Mouse (Mus musculus) E14TG2a.4 (cell line): ENCODE results near the gene Inpp5b.

ENCODE experiments used
- H3K27me3 ChIP-seq: 2 replicates; pipeline ENCODE4 v1.6.1; 2014; ENCODE audit warnings: low read length, control low read depth; ENCODE audit not compliant: insufficient read depth
- H3K36me3 ChIP-seq: 2 replicates; pipeline ENCODE4 v1.6.1; 2014; ENCODE audit warnings: low read length, control low read depth; ENCODE audit not compliant: insufficient read depth
- H3K4me1 ChIP-seq: replicated peaks from 2 replicates; pipeline ENCODE4 v1.6.1; 2014; ENCODE audit warnings: low read depth, low read length, control low read depth
- H3K4me3 ChIP-seq: replicated peaks from 2 replicates; pipeline ENCODE4 v1.5.1; 2014; ENCODE audit warnings: mild to moderate bottlenecking, low read length
- H3K9me3 ChIP-seq: 2 replicates; pipeline ENCODE4 v1.6.1; 2014; ENCODE audit warnings: low read length, control low read depth
- CTCF ChIP-seq: conservative IDR thresholded peaks from 2 replicates; pipeline ENCODE4 v1.5.1; 2014; ENCODE audit warnings: low read length
- NANOG ChIP-seq: IDR thresholded peaks from 2 replicates; pipeline ENCODE4 v1.6.1; 2014; ENCODE audit warnings: borderline replicate concordance, low read length, mixed read lengths
- POU5F1 ChIP-seq: IDR thresholded peaks from 2 replicates; pipeline ENCODE4 v1.6.1; 2014; ENCODE audit warnings: low read length, borderline replicate concordance

Inpp5b gene

DNA sequence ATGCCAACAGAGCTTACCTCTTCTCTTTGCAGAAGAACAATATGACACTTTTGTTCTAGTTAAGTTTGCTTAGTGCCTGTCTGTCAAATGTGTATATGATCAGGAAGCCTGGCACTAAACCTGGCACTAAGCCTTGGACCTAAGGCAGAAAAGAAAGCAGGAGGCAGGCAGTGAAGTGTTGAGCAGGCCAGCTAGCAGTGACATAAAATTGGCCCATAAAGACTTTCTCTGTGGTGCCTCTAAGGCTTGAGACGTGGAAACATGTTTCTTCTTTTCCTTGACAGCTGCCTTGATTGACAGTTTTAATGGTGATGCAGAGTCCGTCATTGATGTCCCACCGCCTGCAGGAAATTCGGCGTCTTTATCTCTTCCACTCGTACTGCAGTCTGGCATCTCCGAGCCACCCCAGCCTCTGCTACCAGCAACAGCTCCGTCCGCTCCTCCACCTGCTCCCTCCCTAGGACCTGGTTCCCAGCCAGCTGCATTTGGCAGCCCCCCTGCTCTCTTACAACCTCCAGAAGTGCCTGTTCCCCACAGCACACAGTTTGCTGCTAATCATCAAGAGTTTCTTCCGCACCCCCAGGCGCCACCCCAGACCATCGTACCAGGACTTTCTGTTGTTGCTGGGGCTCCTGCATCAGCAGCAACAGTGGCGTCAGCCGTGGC, 96.5 kb downstream of the Inpp5b start:
- TF ChIP-seq NANOG (no peak), CTCF (no peak), POU5F1 (no peak)
- peaks cover 74% of the 10 kb centered on the region for H3K36me3 ChIP-seq
- no peaks in the 10 kb centered on the region for H3K9me3 ChIP-seq
- H3K4me1 ChIP-seq: peaks cover 23% of the 10 kb centered on the region
- H3K27me3 ChIP-seq: no peaks in the 10 kb centered on the region
- H3K4me3 ChIP-seq: no peak overlapping the region

DNA sequence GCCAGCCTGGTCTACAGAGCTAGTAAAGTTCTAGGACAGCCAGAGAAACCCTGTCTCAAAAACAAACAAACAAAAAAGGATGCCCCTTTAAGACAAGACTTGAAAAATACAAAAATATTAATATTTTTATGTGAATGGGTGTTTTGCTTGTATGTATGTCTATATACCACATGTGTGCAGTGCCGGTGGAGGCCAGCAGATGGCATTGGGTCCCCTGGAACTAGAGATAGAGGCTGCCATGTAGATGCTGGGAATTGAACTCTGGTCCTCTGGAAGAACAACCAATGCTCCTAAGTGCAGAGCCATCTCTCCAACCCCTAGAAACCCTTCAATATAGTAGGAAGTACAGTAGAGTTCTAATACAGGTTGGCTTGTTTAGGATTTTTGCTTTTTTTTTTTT, 99.3 kb downstream of the Inpp5b start:
- TF ChIP-seq CTCF (peak; percentile 65), NANOG (no peak), POU5F1 (no peak)
- Histone ChIP-seq H3K4me3 (no peak overlapping the region), H3K4me1 (peaks cover 26% of the 10 kb centered on the region)

GRCm38 (mm10) chr4:124843493-124843892, 101.8 kb downstream of the Inpp5b start:
- Histone ChIP-seq H3K27me3 (no peaks in the 10 kb centered on the region), H3K9me3 (no peaks in the 10 kb centered on the region), H3K36me3 (peaks cover 71% of the 10 kb centered on the region), H3K4me1 (peaks cover 31% of the 10 kb centered on the region), H3K4me3 (no peak overlapping the region)
- TF ChIP-seq CTCF: peak; percentile 93
- no peak for TF ChIP-seq NANOG

More for the DNA sequence above, 99.3 kb downstream of the Inpp5b start:
- Histone ChIP-seq H3K36me3 (peaks cover 82% of the 10 kb centered on the region), H3K9me3 (no peaks in the 10 kb centered on the region), H3K27me3 (no peaks in the 10 kb centered on the region)

GRCm38 (mm10) chr4:124847573-124847972, 105.9 kb downstream of the Inpp5b start:
- TF ChIP-seq CTCF: peak; percentile 99
- TF ChIP-seq POU5F1: no peak
- Histone ChIP-seq H3K36me3 (peaks cover 46% of the 10 kb centered on the region), H3K4me1 (peaks cover 50% of the 10 kb centered on the region), H3K27me3 (no peaks in the 10 kb centered on the region), H3K9me3 (no peaks in the 10 kb centered on the region), H3K4me3 (no peak overlapping the region)

GRCm38 (mm10) chr4:124849631-124850260, 108.1 kb downstream of the Inpp5b start:
- H3K4me3 ChIP-seq: peak overlapping the region; percentile 95
- no peaks in the 10 kb centered on the region for H3K27me3 ChIP-seq
- peaks cover 56% of the 10 kb centered on the region for H3K4me1 ChIP-seq
- no peaks in the 10 kb centered on the region for H3K9me3 ChIP-seq
- peaks cover 54% of the 10 kb centered on the region for H3K36me3 ChIP-seq
- TF ChIP-seq CTCF (no peak), NANOG (no peak), POU5F1 (no peak)

DNA sequence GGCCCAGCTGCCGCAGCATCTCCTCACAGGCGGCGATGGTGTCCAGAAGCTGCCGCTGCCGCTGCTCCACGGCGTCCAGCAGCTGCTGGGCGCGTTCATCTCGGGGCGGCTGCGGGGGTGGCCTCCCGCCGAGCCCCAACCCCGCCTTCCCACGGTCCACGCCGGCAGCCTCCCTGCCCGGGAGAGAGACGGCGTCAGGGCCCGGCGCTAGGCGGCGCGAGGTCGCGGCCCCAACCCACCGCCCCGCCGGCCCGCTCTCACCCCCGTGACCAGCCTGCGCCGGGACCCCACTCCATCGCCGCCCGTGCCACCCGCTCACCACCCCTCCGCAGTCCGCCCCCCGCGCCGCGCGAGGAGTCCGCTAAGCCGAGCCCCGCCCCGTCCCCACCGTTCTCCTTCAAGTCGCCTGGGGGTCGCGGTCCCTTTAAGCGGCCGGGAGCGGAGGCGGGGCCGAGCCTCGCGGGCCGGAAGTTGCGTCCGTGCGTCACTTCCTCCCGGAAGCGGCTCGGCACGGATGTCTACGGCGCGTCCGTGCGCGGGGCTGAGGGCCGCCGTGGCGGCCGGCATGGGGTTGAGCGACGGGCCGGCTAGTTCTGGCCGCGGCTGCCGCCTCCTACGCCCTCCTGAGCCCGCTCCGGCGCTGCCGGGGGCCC, 108.7 kb downstream of the Inpp5b start, which contains the start of gene Yrdc:
Gene Yrdc (plus strand): TSS at position 419 of the 653 bp plus-strand sequence.
- TF ChIP-seq POU5F1 (no peak), NANOG (no peak), CTCF (no peak)
- Histone ChIP-seq H3K4me1 (peaks cover 53% of the 10 kb centered on the region), H3K4me3 (peak within 1 kb of the TSS; percentile 95), H3K36me3 (peaks cover 53% of the 10 kb centered on the region), H3K27me3 (no peaks in the 10 kb centered on the region), H3K9me3 (no peaks in the 10 kb centered on the region)
